Mouse (Mus musculus): Measurements from ENCODE around the gene Pgbd5.

- TF ChIP-seq CTCF (IDR thresholded peaks at IDR 0.05; ENCODE audit: insufficient read depth, low read depth, low read length) (no peak), POLR2A (IDR thresholded peaks at IDR 0.05; ENCODE audit: insufficient read depth, low read depth, low read length) (no peak)
Observed at GRCm38 (mm10) chr8:124462192-124462591, 22.7 kb upstream of the Pgbd5 start.

Data from olfactory bulb, adult 2 months (tissue).